Mouse (Mus musculus) C2C12 (cell line): ENCODE results near the gene Tmem53.

Source experiments
- CEBPB ChIP-seq: IDR thresholded peaks from one replicate; pipeline ENCODE4 v1.6.1; 2011; ENCODE audit warnings: low read depth, mild to moderate bottlenecking, control low read depth, moderate library complexity
- CTCF ChIP-seq: IDR thresholded peaks from one replicate; pipeline ENCODE4 v1.5.1; 2011; ENCODE audit not compliant: control insufficient read depth, insufficient read depth, insufficient read length
- MAX ChIP-seq: IDR thresholded peaks from one replicate; pipeline ENCODE4 v1.6.1; 2011; ENCODE audit warnings: mild to moderate bottlenecking, control low read depth
- MYOD1 ChIP-seq: IDR thresholded peaks from one replicate; pipeline ENCODE4 v1.6.1; 2011; ENCODE audit warnings: low read depth; ENCODE audit not compliant: control insufficient read depth, insufficient read length
- MYOG ChIP-seq: IDR thresholded peaks from one replicate; pipeline ENCODE4 v1.6.1; 2011; ENCODE audit not compliant: control insufficient read depth, insufficient read length; ENCODE audit errors: extremely low read depth
- USF1 ChIP-seq: IDR thresholded peaks from one replicate; pipeline ENCODE4 v1.6.1; 2011; ENCODE audit warnings: low read depth, mild to moderate bottlenecking, control low read depth, moderate library complexity

- TF ChIP-seq CTCF = no peak
- TF ChIP-seq USF1 = no peak
- no peak for TF ChIP-seq MAX
- TF ChIP-seq MYOD1 = no peak
- no peak for TF ChIP-seq CEBPB
- TF ChIP-seq MYOG = no peak
Observed at GRCm38 (mm10) chr4:117281090-117281845, 29.5 kb downstream of the Tmem53 start.
